Mouse (Mus musculus) activated CD4-positive, CD25-positive, alpha-beta regulatory T cell, adult 9 weeks (primary cell): ENCODE results near the gene Gimap3. TPM values are rescaled to one million over a fixed set of nuclear protein-coding genes. Genes with fewer than 3 reads are reported as not detected.

ENCODE experiments used
- polyA plus RNA-seq: library from polyadenylated mRNA; unstranded; fragments of 100-300 nt; shearing (Covaris generic); gene quantifications from one replicate; pipeline ENCODE4 v1.2.1, GENCODE M21; 2017

The Gimap3 gene
- polyA plus RNA-seq, result 2,373 TPM

DNA sequence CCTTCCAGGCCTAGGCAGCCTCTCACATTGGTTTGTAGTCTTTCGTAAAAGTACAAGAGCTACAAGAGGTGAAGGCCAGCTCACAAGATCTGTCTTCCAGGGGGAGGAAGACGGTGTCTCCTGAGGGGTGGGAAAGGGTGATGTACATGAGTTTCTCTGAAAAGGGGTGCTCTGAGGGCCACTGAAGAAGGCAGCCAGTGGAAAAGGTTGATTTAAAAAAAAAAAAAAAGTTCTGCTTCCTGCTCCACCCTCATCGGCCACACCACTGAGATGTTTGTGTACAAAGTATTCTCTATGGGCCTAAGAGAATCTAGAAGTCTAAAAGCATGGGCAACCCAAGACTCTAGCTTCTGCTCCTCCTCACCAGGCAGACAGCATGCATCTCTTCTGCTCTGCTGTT, at the start of gene Gimap3:
Gimap3 (minus strand) TSS at position 156 of the 400 bp plus-strand sequence.

DNA sequence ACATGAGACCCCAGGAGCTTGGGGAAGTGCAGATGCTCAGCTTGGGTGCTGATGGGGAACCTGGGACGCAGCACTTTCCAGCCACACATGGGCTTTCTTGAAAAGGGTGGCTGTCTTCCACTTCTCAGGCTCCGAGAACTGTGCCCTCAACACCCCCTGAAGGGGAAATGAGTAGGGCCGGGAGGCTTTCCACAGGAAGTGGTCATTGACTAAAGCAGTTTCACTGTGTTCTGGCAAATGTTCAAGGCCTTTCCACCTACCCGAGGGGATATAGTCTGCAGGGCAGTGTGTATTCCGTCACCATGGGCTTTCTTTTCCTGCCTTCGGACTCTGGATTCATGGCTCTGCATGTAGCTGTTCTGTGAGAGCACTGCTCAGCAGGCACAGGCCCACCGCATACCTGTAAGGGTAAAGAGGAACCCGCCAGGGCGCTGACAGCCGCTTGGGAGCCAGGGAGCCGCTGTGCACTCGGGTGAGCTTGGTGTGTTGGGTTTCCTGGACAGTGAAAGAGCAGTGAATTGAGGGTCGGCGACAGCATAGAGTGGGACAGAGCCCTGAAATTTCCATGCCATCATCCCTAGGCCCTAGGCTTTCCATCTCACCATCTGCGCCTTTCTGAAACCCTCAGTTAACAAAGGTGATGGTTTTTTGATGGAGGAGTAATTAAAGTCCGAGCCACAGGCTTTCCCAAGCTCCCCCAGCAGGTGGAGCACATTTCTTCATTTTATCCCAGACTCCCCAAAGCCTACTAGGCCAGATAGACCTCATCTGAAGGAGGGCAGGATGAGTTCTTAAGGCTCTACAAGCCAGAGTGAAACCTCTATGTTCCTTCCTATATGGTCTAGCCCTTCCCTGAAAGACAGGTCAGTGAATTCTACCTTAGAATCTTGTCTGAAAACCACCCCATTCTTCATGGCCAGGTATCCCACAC, 24.4 kb downstream of the Gimap3 start, which contains the start of gene Gimap5:
Gimap5 (plus strand) TSS at position 239 of the 931 bp plus-strand sequence.

DNA sequence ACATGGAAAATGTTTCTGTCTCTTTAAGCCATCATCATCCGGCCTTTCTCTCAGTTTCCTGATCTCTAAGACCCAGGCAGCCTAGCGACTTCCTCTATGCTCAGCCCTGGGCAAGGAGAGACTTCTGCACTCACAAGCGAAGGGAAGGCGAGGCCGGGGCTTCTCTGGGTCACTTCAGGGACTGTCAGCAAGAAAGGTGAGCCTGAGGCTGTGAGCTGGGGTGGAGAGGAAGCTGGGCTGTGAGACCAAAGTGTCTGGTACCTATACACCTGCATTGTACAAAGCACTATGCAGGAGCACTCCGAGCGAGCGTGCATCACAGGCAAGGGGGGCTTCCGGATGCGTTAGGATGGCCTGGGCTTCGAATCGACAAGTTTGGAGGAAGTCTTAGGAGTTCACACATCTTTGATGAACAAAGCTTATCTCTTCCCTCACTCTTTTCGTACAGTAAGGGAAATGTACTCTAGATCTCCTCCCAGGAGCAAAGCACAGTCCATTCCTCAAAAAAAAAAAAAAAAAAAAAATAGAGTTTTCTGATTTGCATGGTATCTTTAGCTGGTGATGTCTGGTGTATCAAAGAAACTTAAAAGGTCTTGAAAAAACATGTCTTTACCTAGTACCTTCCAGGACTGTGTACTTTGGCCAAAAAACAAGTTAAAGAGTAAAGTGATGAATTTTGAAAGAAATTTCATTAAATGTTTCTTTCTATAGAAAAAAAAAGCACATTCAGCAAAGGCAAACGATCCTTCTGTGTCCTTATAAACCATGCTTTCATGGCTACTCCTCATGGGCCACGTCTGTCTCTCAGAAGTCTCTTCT, 31.5 kb downstream of the Gimap3 start, which contains the start of gene Gimap1:
Gimap1 (plus strand) TSS at position 94 of the 819 bp plus-strand sequence.

DNA sequence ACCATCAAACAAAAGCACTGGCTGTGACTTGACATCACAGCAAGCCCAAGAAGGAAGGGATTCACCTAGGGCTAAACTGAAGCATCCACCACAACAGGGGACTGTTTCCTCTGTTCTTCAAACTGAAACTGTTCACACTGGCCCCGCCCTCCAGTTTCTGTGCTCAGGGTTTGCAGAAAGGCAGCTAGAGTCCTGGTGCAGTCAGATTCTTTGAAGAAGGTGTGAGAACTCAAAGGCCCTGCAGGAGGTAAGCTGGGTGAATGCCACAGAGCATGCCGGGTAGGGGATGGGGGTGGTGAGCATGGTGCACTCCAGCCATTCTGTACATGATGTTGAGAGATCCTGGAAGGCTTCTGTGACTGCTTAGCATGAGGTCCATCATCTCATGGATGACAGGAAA, 52.2 kb downstream of the Gimap3 start, which contains the start of the genes Gm28053 and Gimap7:
Gm28053 (plus strand) TSS at position 153 of the 400 bp plus-strand sequence.
Gimap7 (plus strand) TSS at position 167 of the 400 bp plus-strand sequence.

Other genes with a start within 250 kb of the Gimap3 start
- 0.17 TPM for gene Atp6v0e2, start 233.2 kb downstream of the Gimap3 start, polyA plus RNA-seq
- 58.0 TPM for gene Lrrc61, start 216.1 kb downstream of the Gimap3 start, polyA plus RNA-seq
- gene Rarres2, start 198.1 kb downstream of the Gimap3 start, polyA plus RNA-seq, result 0.70 TPM
- gene Gm45021, start 181.2 kb downstream of the Gimap3 start, polyA plus RNA-seq, result not detected
- 5.3 TPM for gene Repin1, start 177.0 kb downstream of the Gimap3 start, polyA plus RNA-seq
- gene Gm44965, start 176.9 kb downstream of the Gimap3 start, polyA plus RNA-seq, result 1.6 TPM
- 3.4 TPM for gene Zfp775, start 168.8 kb downstream of the Gimap3 start, polyA plus RNA-seq
- gene AI854703, start 144.1 kb downstream of the Gimap3 start, polyA plus RNA-seq, result 3.6 TPM
- 210 TPM for gene Gimap8, start 123.6 kb downstream of the Gimap3 start, polyA plus RNA-seq
- 321 TPM for gene Gimap9, start 94.7 kb downstream of the Gimap3 start, polyA plus RNA-seq
- gene Gimap4, start 86.3 kb downstream of the Gimap3 start, polyA plus RNA-seq, result 1,867 TPM
- 1,010 TPM for gene Gimap6, start 62.6 kb downstream of the Gimap3 start, polyA plus RNA-seq
- 32.1 TPM for gene Gm28053, start 52.2 kb downstream of the Gimap3 start, polyA plus RNA-seq
- gene Gimap7, start 52.2 kb downstream of the Gimap3 start, polyA plus RNA-seq, result 594 TPM
- gene Gimap1, start 31.8 kb downstream of the Gimap3 start, polyA plus RNA-seq, result 290 TPM
- 244 TPM for gene Gimap5, start 24.7 kb downstream of the Gimap3 start, polyA plus RNA-seq
- 6.7 TPM for gene Tmem176a, start 70.1 kb upstream of the Gimap3 start, polyA plus RNA-seq
- gene Tmem176b, start 70.6 kb upstream of the Gimap3 start, polyA plus RNA-seq, result 13.0 TPM
- not detected for gene Aoc1, start 102.0 kb upstream of the Gimap3 start, polyA plus RNA-seq
- gene 1600015I10Rik, start 159.0 kb upstream of the Gimap3 start, polyA plus RNA-seq, result not detected
- not detected for gene Doxl2, start 204.1 kb upstream of the Gimap3 start, polyA plus RNA-seq
- gene Svs1, start 216.0 kb upstream of the Gimap3 start, polyA plus RNA-seq, result not detected